Mouse (Mus musculus): ENCODE data around the gene Dock7.

Gene Dock7

DNA sequence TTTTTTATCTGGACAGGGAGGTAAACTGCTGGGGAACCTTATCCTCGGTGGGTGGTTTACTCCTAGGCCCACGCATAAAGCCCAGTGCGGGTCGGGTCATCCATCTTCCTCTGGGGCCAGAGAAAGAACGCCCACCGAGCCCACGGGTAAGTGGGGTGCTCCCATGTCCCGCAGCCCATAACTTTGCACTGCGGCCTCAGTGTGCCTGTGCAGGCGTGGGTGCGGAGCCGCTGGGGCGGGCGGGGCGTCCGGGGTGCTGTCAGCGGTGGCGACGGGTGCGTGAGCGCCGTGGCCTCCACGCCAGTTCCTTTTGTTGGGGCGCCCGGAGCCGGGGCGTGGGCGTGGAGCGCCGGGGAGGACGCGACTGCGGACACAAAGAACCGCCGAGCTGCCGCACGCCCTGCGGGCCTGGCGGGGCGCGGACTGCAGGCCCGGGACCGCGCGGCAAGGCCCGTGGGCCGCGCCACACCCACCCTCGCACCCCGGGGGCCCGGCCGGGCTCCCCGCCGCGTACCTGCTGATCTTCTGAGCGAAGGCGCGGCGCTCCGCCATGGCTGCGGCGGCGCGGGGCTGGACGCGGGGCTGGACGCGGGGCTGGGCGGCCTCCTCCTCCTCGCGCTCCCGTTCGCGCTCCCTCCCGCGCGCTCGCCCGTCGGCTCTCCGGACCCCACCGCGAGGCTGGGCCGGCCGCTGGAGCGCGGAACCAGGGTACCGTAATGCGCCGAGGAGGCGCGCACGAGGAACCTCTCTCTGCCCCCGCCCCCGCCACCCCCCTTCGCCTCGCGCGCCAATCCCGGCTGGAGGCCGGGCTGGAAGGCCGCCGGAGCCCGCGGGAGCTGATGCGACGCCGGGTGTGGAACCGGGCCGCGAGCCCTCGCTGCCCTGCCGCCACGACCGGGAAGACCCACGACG, at the start of gene Dock7:
Gene Dock7, minus strand, starts transcription at position 705 of the 912 bp plus-strand sequence.
- DNase-seq (ENCODE audit: low read depth, low spot score) = peak; percentile 91

GRCm38 (mm10) chr4:99168869-99169268, 48.2 kb upstream of the Dock7 start:
- DNase-seq (ENCODE audit: low read depth, low spot score) = no peak

DNA sequence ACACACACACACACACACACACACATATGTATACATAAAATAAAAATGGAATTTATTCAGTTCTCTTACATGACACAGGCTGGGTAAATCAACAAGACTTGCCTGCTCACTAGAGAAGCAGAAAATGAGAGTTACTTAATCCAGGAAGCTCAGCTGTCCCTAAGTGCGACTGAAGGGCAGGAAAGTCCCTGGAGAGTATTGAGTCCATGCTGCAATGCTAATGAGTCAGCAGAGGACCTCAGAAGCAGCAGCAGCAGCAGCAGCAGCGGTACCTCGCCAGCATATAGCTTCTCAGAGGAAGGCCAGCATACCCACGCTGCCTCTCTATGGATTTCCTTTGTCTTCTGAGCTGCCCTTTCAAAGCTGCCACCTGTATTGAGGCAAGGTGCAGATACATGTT, 42.8 kb upstream of the Dock7 start:
- peak; percentile 24 for DNase-seq (ENCODE audit: low read depth, low spot score)

- no peak for DNase-seq (ENCODE audit: low read depth, low spot score)
Measured at GRCm38 (mm10) chr4:99163001-99163400, 42.3 kb upstream of the Dock7 start.

- peak; percentile 74 for DNase-seq (ENCODE audit: low read depth, low spot score)
Measured at GRCm38 (mm10) chr4:99161457-99161971, 40.8 kb upstream of the Dock7 start.

- no peak for DNase-seq (ENCODE audit: low read depth, low spot score)
Measured at GRCm38 (mm10) chr4:99160899-99161298, 40.2 kb upstream of the Dock7 start.

DNA sequence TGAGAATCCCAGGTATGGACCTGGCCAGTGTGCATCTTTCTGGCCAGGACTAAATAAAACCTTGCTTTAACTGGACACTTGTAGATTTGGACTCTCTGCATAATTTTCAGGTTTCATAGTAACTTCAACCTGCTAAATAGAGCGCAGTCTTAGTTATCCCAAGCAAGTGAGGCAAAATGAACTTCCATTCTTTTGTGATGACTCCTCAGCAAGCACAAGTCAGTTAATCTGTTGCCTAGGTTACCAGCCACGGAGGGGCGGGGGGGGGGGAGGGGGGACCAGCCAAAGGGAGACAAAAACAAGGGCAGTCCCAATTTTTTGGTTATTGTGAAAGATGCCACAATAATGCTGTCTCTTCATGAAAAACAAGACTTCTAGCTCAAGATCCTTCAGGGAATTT, 39.7 kb upstream of the Dock7 start:
- no peak for DNase-seq (ENCODE audit: low read depth, low spot score)

- DNase-seq (ENCODE audit: low read depth, low spot score) = no peak
Measured at GRCm38 (mm10) chr4:99158495-99158894, 37.8 kb upstream of the Dock7 start.

GRCm38 (mm10) chr4:99156641-99157307, 36.1 kb upstream of the Dock7 start:
- no peak for DNase-seq (ENCODE audit: low read depth, low spot score)

DNA sequence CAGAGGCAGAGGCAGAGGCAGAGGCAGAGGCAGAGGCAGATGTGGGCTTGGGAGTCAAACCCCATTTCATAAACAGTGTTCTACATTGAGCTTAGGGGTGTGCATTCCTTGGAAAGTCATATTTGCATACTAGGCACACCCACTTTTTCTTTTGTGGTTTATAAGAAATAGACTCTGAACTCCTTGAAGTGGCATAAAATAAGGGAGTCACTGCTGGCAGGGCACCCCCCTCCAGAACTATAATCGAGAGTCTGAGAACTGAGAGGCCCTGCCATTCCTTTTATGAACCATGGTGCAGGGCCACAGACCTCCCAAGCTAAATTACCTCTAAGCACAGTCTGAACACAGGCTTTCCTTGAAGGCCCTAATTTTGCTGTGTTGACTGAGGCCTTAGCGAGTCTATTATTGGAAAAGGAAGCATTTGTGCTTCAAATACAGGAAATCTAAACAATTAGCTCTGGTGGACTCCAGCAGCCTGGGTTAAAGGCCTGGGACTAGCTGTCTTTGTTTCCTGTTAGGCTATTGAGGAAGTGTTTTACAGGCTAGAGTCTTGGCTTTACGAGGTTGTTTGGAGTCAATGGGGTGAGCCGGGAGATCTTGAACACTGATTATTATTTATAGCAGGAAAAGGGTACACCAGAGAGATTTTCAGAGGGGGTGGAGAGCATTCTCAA, 31.3 kb upstream of the Dock7 start:
- DNase-seq (ENCODE audit: low read depth, low spot score) = no peak

DNA sequence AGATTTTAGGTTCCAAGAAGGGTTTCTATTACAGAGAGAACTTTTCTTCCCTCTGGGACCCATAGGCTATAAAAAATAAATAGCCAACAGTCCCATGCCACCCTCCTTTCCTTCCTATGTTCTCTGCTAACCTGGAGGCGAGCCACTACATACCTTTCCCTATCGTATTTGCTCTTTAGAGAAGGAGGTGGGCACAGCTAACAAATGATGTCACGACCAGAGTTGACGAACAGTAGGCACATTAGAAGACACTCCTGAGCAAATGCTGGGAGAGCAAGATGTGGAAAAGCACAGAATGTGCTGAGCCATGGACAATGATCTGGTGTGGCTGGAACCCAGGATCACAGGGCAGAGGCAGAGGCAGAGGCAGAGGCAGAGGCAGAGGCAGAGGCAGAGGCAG, 30.7 kb upstream of the Dock7 start:
- DNase-seq (ENCODE audit: low read depth, low spot score) = no peak

DNA sequence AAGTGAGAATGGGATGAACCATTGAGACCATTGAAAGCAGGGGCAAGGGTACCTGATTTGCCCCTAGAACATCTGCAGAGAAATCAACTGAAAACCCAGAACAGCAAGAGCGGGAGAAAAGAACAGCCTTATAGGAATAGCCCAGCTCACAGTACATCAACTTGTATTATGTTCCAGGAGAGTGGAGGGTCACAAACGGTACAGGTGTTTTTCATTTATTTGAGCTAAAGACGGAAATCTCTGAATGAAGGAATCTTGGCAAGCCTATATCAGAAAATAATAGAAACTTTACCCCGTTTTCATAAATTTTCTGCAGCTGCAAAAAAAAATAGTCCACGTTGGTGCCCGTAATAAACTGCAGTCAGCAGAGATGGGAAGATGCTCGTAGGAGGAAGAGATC, 22.6 kb upstream of the Dock7 start:
- DNase-seq (ENCODE audit: low read depth, low spot score) = no peak

DNA sequence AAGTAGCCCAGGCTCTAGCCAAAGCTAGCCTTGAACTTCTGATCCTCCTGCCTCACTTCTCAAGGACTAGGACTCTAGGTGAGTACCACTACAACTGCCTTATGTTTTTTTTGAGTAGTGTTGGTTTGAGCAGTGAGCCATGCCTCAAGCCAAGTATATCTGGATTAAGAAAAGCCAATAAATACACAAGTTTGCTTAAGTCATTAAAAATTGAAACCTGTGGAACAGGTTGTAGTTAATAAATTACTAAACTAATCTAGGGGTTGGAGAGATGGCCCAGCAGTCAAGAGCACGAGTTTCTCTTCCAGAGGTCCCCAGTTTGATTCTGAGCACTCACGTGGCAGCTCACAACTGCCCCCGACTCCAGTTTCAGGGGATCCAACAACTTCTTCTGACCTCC, 20.9 kb upstream of the Dock7 start:
- no peak for DNase-seq (ENCODE audit: low read depth, low spot score)

DNA sequence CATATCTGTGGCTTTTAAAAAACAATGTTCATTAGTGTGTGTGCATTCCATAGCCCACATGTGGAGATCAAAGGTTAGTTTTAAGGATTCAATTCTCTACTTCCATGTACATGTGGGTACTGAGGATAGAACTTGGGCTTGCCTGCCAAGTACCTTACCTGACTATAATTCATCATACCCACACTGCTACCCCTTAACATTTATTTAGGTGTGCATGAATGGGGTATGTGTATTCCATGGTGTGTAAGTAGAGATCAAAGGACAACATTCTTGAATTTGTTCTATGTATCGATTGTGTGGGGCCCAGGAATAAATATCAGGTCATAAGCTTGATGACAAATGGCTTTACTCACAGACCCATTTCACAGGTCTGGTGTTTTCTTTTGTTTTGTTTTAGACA, 20.5 kb upstream of the Dock7 start:
- DNase-seq (ENCODE audit: low read depth, low spot score) = no peak

- DNase-seq (ENCODE audit: low read depth, low spot score) = no peak
Measured at GRCm38 (mm10) chr4:99137986-99138641, 17.4 kb upstream of the Dock7 start.

- DNase-seq (ENCODE audit: low read depth, low spot score) = peak; percentile 48
Measured at GRCm38 (mm10) chr4:99134522-99134921, 13.8 kb upstream of the Dock7 start.

- DNase-seq (ENCODE audit: low read depth, low spot score) = no peak
Measured at GRCm38 (mm10) chr4:99133326-99133725, 12.6 kb upstream of the Dock7 start.

- no peak for DNase-seq (ENCODE audit: low read depth, low spot score)
Measured at GRCm38 (mm10) chr4:99132686-99133085, 12.0 kb upstream of the Dock7 start.

GRCm38 (mm10) chr4:99131227-99131653, 10.5 kb upstream of the Dock7 start:
- DNase-seq (ENCODE audit: low read depth, low spot score) = no peak

DNA sequence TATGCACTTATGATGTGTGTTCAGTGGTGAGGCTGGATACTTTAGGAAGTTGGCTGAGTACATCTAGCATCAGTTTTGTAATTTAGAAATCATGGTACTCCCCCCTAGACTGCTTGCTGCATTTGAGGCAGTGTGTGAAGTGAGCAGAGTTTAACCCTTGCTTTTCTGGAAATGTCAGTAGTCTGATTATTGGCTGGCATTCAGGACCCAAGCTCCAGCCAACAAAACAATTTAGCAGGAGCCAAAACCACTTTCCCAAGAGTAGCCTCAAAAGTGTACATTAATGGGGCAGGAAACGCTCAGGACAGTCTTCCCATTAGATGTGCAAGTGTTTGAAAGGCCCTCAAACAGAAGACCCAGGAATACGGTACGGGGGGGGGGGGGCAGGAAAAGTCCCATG, 2.8 kb upstream of the Dock7 start:
- no peak for DNase-seq (ENCODE audit: low read depth, low spot score)

- no peak for DNase-seq (ENCODE audit: low read depth, low spot score)
Measured at GRCm38 (mm10) chr4:99122786-99123185, 2.1 kb upstream of the Dock7 start.

GRCm38 (mm10) chr4:99122047-99122446, 1.3 kb upstream of the Dock7 start:
- DNase-seq (ENCODE audit: low read depth, low spot score) = no peak

Data from brain, adult 2 months (tissue).